Mouse (Mus musculus) spleen, adult 2 months (tissue): ENCODE data around the gene Rangrf.

Source experiments
- CTCF ChIP-seq: fragments of 200-500 bp; IDR thresholded peaks from 2 replicates; pipeline ENCODE4 v1.5.1; 2011; ENCODE audit warnings: mild to moderate bottlenecking, inconsistent platforms; ENCODE audit not compliant: insufficient read depth, insufficient read length, insufficient replicate concordance; ENCODE audit errors: extremely low read depth
- POLR2A ChIP-seq: fragments of 200-500 bp; IDR thresholded peaks from 2 replicates; pipeline ENCODE4 v1.6.1; 2011; ENCODE audit warnings: low read depth, low read length, inconsistent platforms

- TF ChIP-seq POLR2A: no peak
- no peak for TF ChIP-seq CTCF
Measured at GRCm38 (mm10) chr11:68954408-68954807, 20.6 kb downstream of the Rangrf start.
